8 mouse cellular contexts compared by ENCODE assay signal in genomic region chr12:111038976-111039612, GRCm38 (mm10). TPM values are rescaled to one million over a fixed set of nuclear protein-coding genes. Genes with fewer than 3 reads are reported as not detected.
DNase-seq lines count a peak whose midpoint lies in the region; ATAC-seq lines count a peak whose summit lies in the region.

Gene Rcor1 (plus strand): TSS chr12:111039351.

- WGBS in hindbrain, embryonic 15.5 days: under 1% methylated on average over 46 of the region's 76 CpGs

- H3K4me2 ChIP-seq in hindbrain, embryonic 15.5 days: peak within 1 kb of the TSS; percentile 95

- no peaks in the 10 kb centered on the region for H3K27me3 ChIP-seq in hindbrain, embryonic 15.5 days

- H3K4me3 ChIP-seq in hindbrain, embryonic 15.5 days: peak within 1 kb of the TSS; percentile 75

- no peaks in the 10 kb centered on the region for H3K9me3 ChIP-seq in hindbrain, embryonic 15.5 days

- H3K4me1 ChIP-seq in hindbrain, embryonic 15.5 days (replicated peaks): peaks cover 23% of the 10 kb centered on the region

- DNase-seq in T-cell, adult 2 months (ENCODE audit: low spot score): peak; percentile 100
- DNase-seq in cerebellum, postnatal 36 days: peak; percentile 98 to 99
- peak; percentile 99 for DNase-seq in frontal cortex, postnatal 36 days (ENCODE audit: low spot score in 2 of 2)
- peak; percentile 99 for DNase-seq in left cerebral cortex, adult 11 months (ENCODE audit: low spot score)
- peak; percentile 99 to 100 for DNase-seq in lung, postnatal 4 days
- DNase-seq in retina, postnatal 7 days (ENCODE audit: low read depth, low spot score): peak; percentile 99
- peak; percentile 97 for DNase-seq in urinary bladder, adult 2 months (ENCODE audit: low spot score)

- H3K9ac ChIP-seq in hindbrain, embryonic 15.5 days: peak within 1 kb of the TSS; percentile 77

- H3K27ac ChIP-seq in hindbrain, embryonic 15.5 days (replicated peaks): peak within 1 kb of the TSS; percentile 99

- no peaks in the 10 kb centered on the region for H3K36me3 ChIP-seq in hindbrain, embryonic 15.5 days

- ATAC-seq in hindbrain, embryonic 15.5 days (ENCODE audit: low FRiP score, low read depth): peak; percentile 98

RNA-seq across cellular contexts. Expression of gene Rcor1, which starts in this region (rescaled TPM):
- 5.7 and 5.9 TPM in 2 replicates for polyA plus RNA-seq in hindbrain, embryonic 15.5 days (2015; fragmentation: Nextera tagmentation; extraction: Ambion mirVana)
- 12.6 and 16.6 TPM in 2 replicates for polyA plus RNA-seq in urinary bladder, adult 2 months (2012; rRNA removed)

Comparison
In these comparisons a context has a peak if more than half of its experiments do, and no peak if none do; other contexts are left out.
1. Peak in every context shown above with its lines: DNase-seq, ATAC-seq, H3K4me3 ChIP-seq and H3K27ac ChIP-seq.